Mouse (Mus musculus): Measurements from ENCODE around the gene Senp6. TPM values are rescaled to one million over a fixed set of nuclear protein-coding genes. Genes with fewer than 3 reads are reported as not detected.
A peak's percentile ranks its signal among the peaks of the same experiment; 100 is the strongest.

Gene Senp6
- polyA plus RNA-seq, 1 experiment: 129 TPM

GRCm38 (mm10) chr9:80165690-80166089, 99.0 kb downstream of the Senp6 start:
- TF ChIP-seq POLR2A (IDR thresholded peaks at IDR 0.05; ENCODE audit: low read depth, low read length): no peak
- no peak for TF ChIP-seq CTCF (IDR thresholded peaks at IDR 0.05; ENCODE audit: borderline replicate concordance, insufficient read depth, low read length)
- Histone ChIP-seq H3K4me1 (ENCODE audit: control insufficient read depth, insufficient read depth, low read length) (peaks cover 4% of the 10 kb centered on the region; the same call in 1 of the 2 replicates), H3K4me3 (ENCODE audit: insufficient read depth, low read length) (peak overlapping the region; percentile 49), H3K27ac (ENCODE audit: insufficient read depth, low read length) (no peak overlapping the region; the same call in 1 of the 2 replicates)

DNA sequence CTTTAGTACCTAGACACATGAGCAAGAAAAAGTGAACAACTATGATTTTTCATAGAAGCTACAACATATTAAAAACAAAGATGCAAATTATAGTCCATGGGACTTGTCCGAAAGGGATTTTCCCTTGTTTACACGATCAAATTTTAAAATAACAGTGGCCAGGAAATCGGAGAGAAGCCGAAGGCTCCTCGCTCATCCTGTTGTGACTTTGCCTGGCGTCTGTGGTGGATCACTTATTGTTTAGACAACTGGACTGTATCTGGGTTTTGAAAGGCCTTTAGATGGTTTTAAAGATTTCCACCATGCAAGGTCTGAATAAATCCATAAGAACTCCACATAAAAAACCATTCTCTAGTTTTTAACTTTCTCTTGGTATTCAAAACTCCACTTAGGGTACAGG, 99.7 kb downstream of the Senp6 start:
- Histone ChIP-seq H3K4me1 (ENCODE audit: control insufficient read depth, insufficient read depth, low read length) (peaks cover 4% of the 10 kb centered on the region; the same call in 1 of the 2 replicates), H3K27ac (ENCODE audit: insufficient read depth, low read length) (no peak overlapping the region), H3K4me3 (ENCODE audit: insufficient read depth, low read length) (no peak overlapping the region)
- TF ChIP-seq CTCF (IDR thresholded peaks at IDR 0.05; ENCODE audit: borderline replicate concordance, insufficient read depth, low read length) (no peak), POLR2A (IDR thresholded peaks at IDR 0.05; ENCODE audit: low read depth, low read length) (no peak)

- H3K4me3 ChIP-seq (ENCODE audit: insufficient read depth, low read length): no peak overlapping the region
- TF ChIP-seq POLR2A (IDR thresholded peaks at IDR 0.05; ENCODE audit: low read depth, low read length) (no peak), CTCF (IDR thresholded peaks at IDR 0.05; ENCODE audit: borderline replicate concordance, insufficient read depth, low read length) (no peak)
- H3K4me1 ChIP-seq (ENCODE audit: control insufficient read depth, insufficient read depth, low read length): peaks cover 4% of the 10 kb centered on the region; the same call in 1 of the 2 replicates
- H3K27ac ChIP-seq (ENCODE audit: insufficient read depth, low read length): no peak overlapping the region
These were observed 100.4 kb downstream of the Senp6 start for GRCm38 (mm10) chr9:80167089-80167488.

DNA sequence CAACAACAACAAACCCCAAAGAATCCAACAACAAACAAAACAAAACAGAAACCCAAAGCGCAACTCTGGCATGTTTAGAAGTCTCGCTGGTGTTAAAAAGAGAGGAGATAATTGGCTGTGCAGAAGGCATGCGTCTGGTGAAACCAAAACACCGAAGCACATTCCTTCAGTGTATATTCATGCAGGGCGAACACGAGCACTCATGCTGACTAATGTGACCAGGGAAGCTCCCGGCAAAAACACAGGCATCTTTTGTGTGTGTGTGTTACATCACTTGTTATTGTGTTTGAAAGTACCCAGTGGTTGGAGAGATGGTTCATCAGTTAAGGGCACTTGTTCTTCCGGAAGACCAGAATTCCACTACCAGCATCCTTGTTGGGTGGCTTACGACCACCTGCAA, 102.8 kb downstream of the Senp6 start:
- TF ChIP-seq POLR2A (IDR thresholded peaks at IDR 0.05; ENCODE audit: low read depth, low read length): no peak
- no peak for TF ChIP-seq CTCF (IDR thresholded peaks at IDR 0.05; ENCODE audit: borderline replicate concordance, insufficient read depth, low read length)
- peaks cover 4% of the 10 kb centered on the region; the same call in 1 of the 2 replicates for H3K4me1 ChIP-seq (ENCODE audit: control insufficient read depth, insufficient read depth, low read length)
- H3K27ac ChIP-seq (ENCODE audit: insufficient read depth, low read length): no peak overlapping the region
- no peak overlapping the region for H3K4me3 ChIP-seq (ENCODE audit: insufficient read depth, low read length)

GRCm38 (mm10) chr9:80171241-80171640, 104.5 kb downstream of the Senp6 start:
- Histone ChIP-seq H3K4me3 (ENCODE audit: insufficient read depth, low read length) (no peak overlapping the region), H3K4me1 (ENCODE audit: control insufficient read depth, insufficient read depth, low read length) (peaks cover 4% of the 10 kb centered on the region; the same call in 1 of the 2 replicates), H3K27ac (ENCODE audit: insufficient read depth, low read length) (no peak overlapping the region)
- TF ChIP-seq CTCF (IDR thresholded peaks at IDR 0.05; ENCODE audit: borderline replicate concordance, insufficient read depth, low read length): no peak

GRCm38 (mm10) chr9:80172396-80173222, 105.9 kb downstream of the Senp6 start:
- H3K4me1 ChIP-seq (ENCODE audit: control insufficient read depth, insufficient read depth, low read length): peaks cover 4% of the 10 kb centered on the region; the same call in 1 of the 2 replicates
- no peak overlapping the region for H3K27ac ChIP-seq (ENCODE audit: insufficient read depth, low read length)
- TF ChIP-seq CTCF (IDR thresholded peaks at IDR 0.05; ENCODE audit: borderline replicate concordance, insufficient read depth, low read length): no peak
- no peak for TF ChIP-seq POLR2A (IDR thresholded peaks at IDR 0.05; ENCODE audit: low read depth, low read length)
- H3K4me3 ChIP-seq (ENCODE audit: insufficient read depth, low read length): no peak overlapping the region

DNA sequence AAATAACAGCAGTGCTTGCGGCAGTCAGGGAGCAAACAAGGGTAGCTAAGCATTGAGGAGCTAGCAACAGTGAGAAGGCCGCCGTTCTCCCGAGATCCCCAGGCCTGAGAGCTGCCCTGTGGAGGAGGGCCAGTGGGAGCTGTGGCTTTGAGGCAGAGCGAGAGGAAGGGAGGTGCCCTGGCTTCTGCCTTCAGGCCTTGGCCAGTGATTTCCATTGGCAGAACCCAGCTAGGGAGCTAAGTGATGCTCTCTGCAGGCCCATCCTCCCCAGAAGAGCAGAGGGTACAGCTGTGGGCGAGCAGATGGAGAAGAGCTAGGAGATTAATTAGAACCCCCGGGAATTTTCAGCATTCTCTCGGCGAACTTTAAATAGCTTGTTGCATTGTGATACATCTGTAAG, 106.9 kb downstream of the Senp6 start:
- Histone ChIP-seq H3K4me1 (ENCODE audit: control insufficient read depth, insufficient read depth, low read length) (peaks cover 4% of the 10 kb centered on the region; the same call in 1 of the 2 replicates), H3K4me3 (ENCODE audit: insufficient read depth, low read length) (no peak overlapping the region), H3K27ac (ENCODE audit: insufficient read depth, low read length) (no peak overlapping the region)
- TF ChIP-seq CTCF (IDR thresholded peaks at IDR 0.05; ENCODE audit: borderline replicate concordance, insufficient read depth, low read length) (no peak), POLR2A (IDR thresholded peaks at IDR 0.05; ENCODE audit: low read depth, low read length) (no peak)

DNA sequence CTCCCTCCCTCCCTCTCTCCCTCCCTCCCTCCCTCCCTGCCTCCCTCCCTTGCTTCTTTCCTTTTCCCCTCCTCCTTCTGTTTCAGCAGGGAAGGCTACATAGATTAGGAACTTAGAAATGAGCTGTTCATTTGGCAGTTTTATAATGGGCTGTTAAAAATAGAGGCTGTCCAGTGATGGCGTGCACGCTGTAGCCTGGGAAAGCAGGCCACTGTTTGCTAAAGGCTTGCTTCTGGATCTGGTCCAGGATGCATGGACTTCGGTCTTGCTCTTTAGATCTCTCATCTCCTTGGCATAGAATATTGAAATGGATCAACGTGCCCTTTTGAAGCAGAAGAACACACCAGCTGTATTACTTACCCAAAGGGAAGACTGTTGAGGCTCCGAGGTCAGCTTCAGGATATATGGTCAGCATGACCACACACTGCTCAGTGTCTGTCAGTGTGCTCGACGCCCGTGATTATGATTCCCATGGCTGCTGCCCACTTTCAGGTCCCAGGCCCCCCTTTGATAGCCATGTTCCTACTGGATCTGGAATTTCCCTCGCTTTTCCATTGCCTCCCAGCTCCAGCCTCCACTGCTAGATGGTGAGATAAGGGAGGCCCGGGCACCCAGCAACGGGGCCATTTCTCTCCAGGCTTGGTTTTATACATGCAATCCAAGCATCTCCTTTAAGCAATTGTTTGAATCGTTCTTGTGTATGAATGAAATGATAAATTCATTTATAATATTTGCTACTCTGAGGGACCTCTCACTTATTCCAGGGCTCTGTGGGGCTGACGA, 110.2 kb downstream of the Senp6 start:
- Histone ChIP-seq H3K27ac (ENCODE audit: insufficient read depth, low read length) (no peak overlapping the region), H3K4me1 (ENCODE audit: control insufficient read depth, insufficient read depth, low read length) (no peaks in the 10 kb centered on the region), H3K4me3 (ENCODE audit: insufficient read depth, low read length) (no peak overlapping the region)
- TF ChIP-seq POLR2A (IDR thresholded peaks at IDR 0.05; ENCODE audit: low read depth, low read length) (no peak), CTCF (IDR thresholded peaks at IDR 0.05; ENCODE audit: borderline replicate concordance, insufficient read depth, low read length) (no peak)

GRCm38 (mm10) chr9:80178670-80179069, 112.0 kb downstream of the Senp6 start:
- Histone ChIP-seq H3K4me1 (ENCODE audit: control insufficient read depth, insufficient read depth, low read length) (no peaks in the 10 kb centered on the region), H3K27ac (ENCODE audit: insufficient read depth, low read length) (no peak overlapping the region), H3K4me3 (ENCODE audit: insufficient read depth, low read length) (no peak overlapping the region)
- TF ChIP-seq CTCF (IDR thresholded peaks at IDR 0.05; ENCODE audit: borderline replicate concordance, insufficient read depth, low read length) (no peak), POLR2A (IDR thresholded peaks at IDR 0.05; ENCODE audit: low read depth, low read length) (no peak)

DNA sequence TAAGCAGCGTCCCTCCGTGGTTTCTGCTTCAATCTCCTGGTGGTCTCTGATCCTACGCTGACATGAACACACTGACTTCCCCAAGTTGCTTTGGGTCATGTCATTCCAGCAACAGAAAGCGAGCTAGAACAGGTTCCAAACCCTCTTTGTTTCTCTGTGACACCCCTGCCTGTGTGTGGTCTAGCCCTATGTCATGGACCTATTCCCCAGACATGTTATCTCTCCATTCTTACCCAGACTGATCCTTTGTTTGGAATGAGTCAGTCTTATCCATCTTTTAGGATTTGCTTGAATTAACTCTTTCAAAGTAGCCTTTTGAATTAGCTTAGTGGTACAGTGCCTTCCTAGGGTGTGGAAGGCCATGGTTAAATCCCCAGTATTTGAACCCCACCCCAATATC, 113.0 kb downstream of the Senp6 start:
- H3K4me3 ChIP-seq (ENCODE audit: insufficient read depth, low read length): no peak overlapping the region
- H3K27ac ChIP-seq (ENCODE audit: insufficient read depth, low read length): no peak overlapping the region
- TF ChIP-seq CTCF (IDR thresholded peaks at IDR 0.05; ENCODE audit: borderline replicate concordance, insufficient read depth, low read length) (no peak), POLR2A (IDR thresholded peaks at IDR 0.05; ENCODE audit: low read depth, low read length) (no peak)
- H3K4me1 ChIP-seq (ENCODE audit: control insufficient read depth, insufficient read depth, low read length): no peaks in the 10 kb centered on the region

Measured in embryonic fibroblast, embryonic 13.5 days (primary cell).